Mouse (Mus musculus): ENCODE measurements around the gene Psmb5.

- TF ChIP-seq CTCF (IDR thresholded peaks at IDR 0.05; ENCODE audit: insufficient read depth, low read length) (no peak), POLR2A (IDR thresholded peaks at IDR 0.05; ENCODE audit: borderline replicate concordance, extremely low read depth, low read depth, low read length) (no peak)
Measured at GRCm38 (mm10) chr14:54624976-54625375, 7.2 kb upstream of the Psmb5 start.

All from lung, adult 2 months (tissue).